Mouse (Mus musculus): ENCODE results near the gene Tas2r125. TPM values are rescaled to one million over a fixed set of nuclear protein-coding genes. Genes with fewer than 3 reads are reported as not detected.
"Not testable (repeated sequence)": the region's sequence is repeated elsewhere in the genome, so short reads cannot be mapped to it uniquely, and the experiment has no call there.

Gene Tas2r125
- not detected in 2 replicates for polyA plus RNA-seq (2015; fragmentation: Nextera tagmentation; extraction: Ambion mirVana)

DNA sequence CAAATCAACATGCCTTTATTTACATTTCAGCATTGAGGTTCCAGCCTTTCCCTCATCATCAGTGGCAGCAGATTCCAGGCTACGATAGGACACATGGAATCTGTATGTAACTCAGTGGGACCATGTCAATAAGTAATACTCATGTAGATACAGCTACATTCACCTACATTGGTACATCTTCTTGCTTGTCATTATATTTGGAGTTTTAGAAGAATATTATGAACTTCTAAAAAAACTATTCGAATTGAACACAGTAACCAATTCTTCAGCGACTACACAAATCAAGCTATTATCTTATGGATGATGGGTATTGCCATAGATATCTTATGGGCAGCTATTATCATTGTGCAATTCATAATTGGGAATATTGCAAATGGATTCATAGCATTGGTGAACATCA, at the start of gene Tas2r125:
Gene Tas2r125 (plus strand): TSS at position 301 of the 400 bp plus-strand sequence.
- Histone ChIP-seq H3K9me3 (no peaks in the 10 kb centered on the region), H3K36me3 (no peaks in the 10 kb centered on the region), H3K27ac (replicated peaks) (no peak within 1 kb of the TSS), H3K9ac (no peak within 1 kb of the TSS), H3K4me3 (no peak within 1 kb of the TSS), H3K4me1 (replicated peaks) (no peaks in the 10 kb centered on the region), H3K27me3 (no peaks in the 10 kb centered on the region), H3K4me2 (no peak within 1 kb of the TSS)
- 83% methylated on average over 3 of the region's 3 CpGs for WGBS
- no peak for ATAC-seq (ENCODE audit: low FRiP score, low read depth)

DNA sequence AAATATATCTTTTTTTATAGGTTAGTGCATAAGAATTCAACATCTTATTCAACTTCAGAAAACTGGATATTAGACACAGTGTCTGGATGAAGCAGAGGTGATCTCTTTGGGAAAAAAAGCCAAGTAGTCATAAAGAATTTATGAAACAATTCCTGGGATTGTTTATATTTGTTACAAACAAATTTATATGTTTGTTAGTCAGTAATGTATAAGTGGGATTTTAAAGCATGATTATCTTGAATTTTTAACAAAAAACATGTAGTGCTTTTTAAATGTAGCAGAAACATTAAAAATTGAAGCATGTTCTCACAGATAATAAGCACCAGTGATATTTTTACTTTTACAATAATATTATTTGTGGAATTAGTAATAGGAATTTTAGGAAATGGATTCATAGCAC, 41.7 kb upstream of the Tas2r125 start, which contains the start of gene Tas2r110:
Gene Tas2r110 (plus strand): TSS at position 301 of the 400 bp plus-strand sequence.
- Histone ChIP-seq H3K9me3 (no peaks in the 10 kb centered on the region), H3K4me2 (no peak within 1 kb of the TSS), H3K27me3 (no peaks in the 10 kb centered on the region), H3K36me3 (no peaks in the 10 kb centered on the region), H3K9ac (no peak within 1 kb of the TSS), H3K4me3 (no peak within 1 kb of the TSS), H3K4me1 (replicated peaks) (no peaks in the 10 kb centered on the region), H3K27ac (replicated peaks) (no peak within 1 kb of the TSS)
- no peak for ATAC-seq (ENCODE audit: low FRiP score, low read depth)

DNA sequence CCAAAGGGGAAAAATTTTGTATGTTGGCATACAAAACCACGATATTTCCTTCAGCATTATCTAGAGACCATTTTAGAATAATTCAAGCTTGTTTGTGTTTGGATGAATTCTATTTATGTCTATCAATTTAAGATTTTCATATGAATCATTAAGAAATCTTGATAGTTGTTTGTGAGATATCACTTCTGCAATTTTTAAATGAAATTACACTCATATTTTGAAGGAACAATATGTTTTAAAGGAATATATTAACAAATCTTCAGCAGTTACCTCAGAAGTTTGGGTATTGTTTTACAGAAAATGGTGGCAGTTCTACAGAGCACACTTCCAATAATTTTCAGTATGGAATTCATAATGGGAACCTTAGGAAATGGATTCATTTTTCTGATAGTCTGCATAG, 16.7 kb upstream of the Tas2r125 start, which contains the start of gene Tas2r113:
Gene Tas2r113 (plus strand): TSS at position 301 of the 400 bp plus-strand sequence.
- 75% methylated on average over 1 of the region's 1 CpGs for WGBS

DNA sequence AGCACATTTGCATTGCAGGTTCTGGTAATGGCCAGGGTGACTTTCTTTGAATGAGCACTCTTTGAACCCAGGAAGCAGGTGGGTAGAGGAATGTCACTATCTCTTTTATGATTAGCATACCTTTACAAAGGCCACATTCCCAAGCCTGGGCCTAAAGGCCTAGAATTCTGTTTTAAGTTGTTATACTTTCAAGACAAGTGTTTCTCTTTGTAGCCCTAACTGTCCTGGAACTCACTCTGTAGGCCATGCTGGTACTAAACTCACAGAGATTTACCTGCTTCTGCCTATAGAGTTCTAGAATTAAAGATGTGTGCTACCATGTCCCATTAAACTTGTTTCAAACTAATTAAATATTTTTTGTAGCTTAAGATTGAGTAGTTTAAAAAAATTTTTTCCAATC, 31.9 kb downstream of the Tas2r125 start:
- not testable (repeated sequence) for H3K4me2 ChIP-seq; H3K9ac ChIP-seq; H3K36me3 ChIP-seq; H3K27me3 ChIP-seq; H3K9me3 ChIP-seq; H3K4me3 ChIP-seq; H3K27ac ChIP-seq (replicated peaks); H3K4me1 ChIP-seq (replicated peaks); ATAC-seq (ENCODE audit: low FRiP score, low read depth)

More for the DNA sequence above, 16.7 kb upstream of the Tas2r125 start, which contains the start of gene Tas2r113:
- Histone ChIP-seq H3K27ac (replicated peaks) (no peak within 1 kb of the TSS), H3K9ac (no peak within 1 kb of the TSS), H3K4me3 (no peak within 1 kb of the TSS), H3K36me3 (no peaks in the 10 kb centered on the region), H3K9me3 (no peaks in the 10 kb centered on the region), H3K4me2 (no peak within 1 kb of the TSS), H3K4me1 (replicated peaks) (no peaks in the 10 kb centered on the region), H3K27me3 (no peaks in the 10 kb centered on the region)
- ATAC-seq (ENCODE audit: low FRiP score, low read depth): no peak

DNA sequence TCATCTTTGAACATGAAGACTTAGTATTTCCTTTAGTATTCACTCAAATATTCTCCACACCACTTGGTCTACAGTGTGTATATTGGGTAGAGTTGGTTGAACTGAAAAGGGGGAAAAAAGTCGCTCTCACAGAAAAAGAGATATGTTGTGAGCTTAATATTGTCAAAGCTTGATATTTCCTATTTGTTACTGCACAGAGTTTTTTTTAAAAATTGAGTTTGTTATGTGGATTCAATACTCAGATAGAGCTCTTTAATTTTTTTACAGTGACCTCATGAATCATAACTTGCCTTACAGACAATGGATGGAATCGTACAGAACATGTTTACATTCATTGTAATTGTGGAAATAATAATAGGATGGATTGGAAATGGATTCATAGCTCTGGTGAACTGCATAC, 41.4 kb downstream of the Tas2r125 start, which contains the start of gene Tas2r129:
Gene Tas2r129 (plus strand): TSS at position 301 of the 400 bp plus-strand sequence.
- no peak within 1 kb of the TSS for H3K9ac ChIP-seq
- no peaks in the 10 kb centered on the region for H3K27me3 ChIP-seq
- WGBS: 92% methylated on average over 2 of the region's 2 CpGs
- no peaks in the 10 kb centered on the region for H3K36me3 ChIP-seq
- no peak within 1 kb of the TSS for H3K27ac ChIP-seq (replicated peaks)
- H3K4me1 ChIP-seq (replicated peaks): no peaks in the 10 kb centered on the region
- no peak for ATAC-seq (ENCODE audit: low FRiP score, low read depth)
- no peak within 1 kb of the TSS for H3K4me3 ChIP-seq
- H3K4me2 ChIP-seq: no peak within 1 kb of the TSS
- no peaks in the 10 kb centered on the region for H3K9me3 ChIP-seq

DNA sequence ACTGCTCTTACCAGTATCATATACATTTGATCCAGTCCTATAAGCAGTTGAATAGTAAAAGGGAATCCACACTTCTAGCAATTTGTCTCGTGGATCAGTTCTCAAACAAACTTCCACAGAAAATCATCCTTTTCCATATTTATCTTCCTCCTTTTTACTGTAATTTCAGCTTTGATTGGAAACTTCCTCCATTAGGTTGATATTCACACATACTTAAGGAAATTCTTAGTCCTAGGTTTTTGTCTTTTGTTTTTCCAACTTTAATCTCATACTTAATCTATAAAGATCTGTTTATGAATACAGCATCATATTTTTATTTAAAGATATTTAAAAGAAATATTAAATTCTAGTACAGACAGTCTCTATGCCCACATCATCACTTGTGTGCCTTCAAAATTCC, 48.4 kb downstream of the Tas2r125 start, which contains the start of gene Tas2r131:
Gene Tas2r131 (minus strand): TSS at position 101 of the 400 bp plus-strand sequence.
- Histone ChIP-seq H3K36me3 (no peaks in the 10 kb centered on the region), H3K9ac (no peak within 1 kb of the TSS), H3K27me3 (no peaks in the 10 kb centered on the region), H3K4me2 (no peak within 1 kb of the TSS), H3K4me1 (replicated peaks) (no peaks in the 10 kb centered on the region), H3K27ac (replicated peaks) (no peak within 1 kb of the TSS), H3K9me3 (no peaks in the 10 kb centered on the region), H3K4me3 (no peak within 1 kb of the TSS)
- 88% methylated on average over 1 of the region's 1 CpGs for WGBS
- ATAC-seq (ENCODE audit: low FRiP score, low read depth): no peak

Other genes with a start within 250 kb of the Tas2r125 start
- not detected in 2 replicates for gene Tas2r121, start 208.6 kb upstream of the Tas2r125 start, polyA plus RNA-seq (2015; fragmentation: Nextera tagmentation; extraction: Ambion mirVana)
- gene Tas2r122, start 197.7 kb upstream of the Tas2r125 start, polyA plus RNA-seq (2015; fragmentation: Nextera tagmentation; extraction: Ambion mirVana): not detected in 2 replicates
- not detected in 2 replicates for gene Tas2r115, start 171.6 kb upstream of the Tas2r125 start, polyA plus RNA-seq (2015; fragmentation: Nextera tagmentation; extraction: Ambion mirVana)
- gene Tas2r124, start 154.9 kb upstream of the Tas2r125 start, polyA plus RNA-seq (2015; fragmentation: Nextera tagmentation; extraction: Ambion mirVana): not detected in 2 replicates
- not detected in 2 replicates for gene Tas2r102, start 147.5 kb upstream of the Tas2r125 start, polyA plus RNA-seq (2015; fragmentation: Nextera tagmentation; extraction: Ambion mirVana)
- not detected in 2 replicates for gene Tas2r136, start 131.5 kb upstream of the Tas2r125 start, polyA plus RNA-seq (2015; fragmentation: Nextera tagmentation; extraction: Ambion mirVana)
- not detected in 2 replicates for gene Tas2r117, start 106.8 kb upstream of the Tas2r125 start, polyA plus RNA-seq (2015; fragmentation: Nextera tagmentation; extraction: Ambion mirVana)
- not detected in 2 replicates for gene Tas2r123, start 62.5 kb upstream of the Tas2r125 start, polyA plus RNA-seq (2015; fragmentation: Nextera tagmentation; extraction: Ambion mirVana)
- gene Tas2r116, start 54.2 kb upstream of the Tas2r125 start, polyA plus RNA-seq (2015; fragmentation: Nextera tagmentation; extraction: Ambion mirVana): not detected in 2 replicates
- gene Tas2r110, start 41.6 kb upstream of the Tas2r125 start, polyA plus RNA-seq (2015; fragmentation: Nextera tagmentation; extraction: Ambion mirVana): not detected in 2 replicates
- gene Tas2r113, start 16.6 kb upstream of the Tas2r125 start, polyA plus RNA-seq (2015; fragmentation: Nextera tagmentation; extraction: Ambion mirVana): not detected in 2 replicates
- not detected in 2 replicates for gene Tas2r129, start 41.5 kb downstream of the Tas2r125 start, polyA plus RNA-seq (2015; fragmentation: Nextera tagmentation; extraction: Ambion mirVana)
- gene Tas2r131, start 48.3 kb downstream of the Tas2r125 start, polyA plus RNA-seq (2015; fragmentation: Nextera tagmentation; extraction: Ambion mirVana): not detected in 2 replicates
- not detected in 2 replicates for gene Tas2r109, start 71.3 kb downstream of the Tas2r125 start, polyA plus RNA-seq (2015; fragmentation: Nextera tagmentation; extraction: Ambion mirVana)
- not detected in 2 replicates for gene Tas2r103, start 127.5 kb downstream of the Tas2r125 start, polyA plus RNA-seq (2015; fragmentation: Nextera tagmentation; extraction: Ambion mirVana)
- not detected in 2 replicates for gene Tas2r140, start 146.2 kb downstream of the Tas2r125 start, polyA plus RNA-seq (2015; fragmentation: Nextera tagmentation; extraction: Ambion mirVana)
- gene Smim10l1, start 195.3 kb downstream of the Tas2r125 start, polyA plus RNA-seq (2015; fragmentation: Nextera tagmentation; extraction: Ambion mirVana): 110 and 117 TPM in 2 replicates

Data from hindbrain, embryonic 15.5 days (tissue).